Mouse (Mus musculus) T-helper 17 cell (primary cell): ENCODE results near the gene Hipk4.

Experiments used
- in situ Hi-C, 2 experiments: fragments of 300-600 bp; cut with MboI, MseI; formaldehyde crosslinking; loops; 1 replicate in 1 of 2; 2 replicates in 1 of 2; pipeline ENCODE4 v1.15.1; 2025; ENCODE audit warnings: high pct_unique_total_duplicates in 2 of 2

Gene Hipk4

GRCm38 (mm10) chr7:27522967-27523366 lies at the start of gene Hipk4:
Hipk4 (plus strand) TSS chr7:27523267.
- in situ Hi-C loops: loop anchor here in 1 of 2 experiments (10.0 kb wide), 1 partner anchor 592 kb away; no protein-coding TSS in a partner anchor

- in situ Hi-C loops: no loop called here
Observed at GRCm38 (mm10) chr7:27473835-27474489, 49.1 kb upstream of the Hipk4 start.

- in situ Hi-C loops: no loop called here
Observed at GRCm38 (mm10) chr7:27474490-27474954, 48.5 kb upstream of the Hipk4 start.

- in situ Hi-C loops: loop anchor here in 1 of 2 experiments (5.0 kb wide), 1 partner anchor 892 kb away; no protein-coding TSS in a partner anchor
Observed at GRCm38 (mm10) chr7:27475596-27475995, 47.5 kb upstream of the Hipk4 start.

GRCm38 (mm10) chr7:27476098-27476635 lies 46.9 kb upstream of the Hipk4 start:
- in situ Hi-C loops: loop anchor here in 1 of 2 experiments (5.0 kb wide), 1 partner anchor 891 kb away; no protein-coding TSS in a partner anchor

- in situ Hi-C loops: loop anchor here in 1 of 2 experiments (5.0 kb wide), 1 partner anchor 889 kb away; no protein-coding TSS in a partner anchor
Observed at GRCm38 (mm10) chr7:27478561-27478960, 44.5 kb upstream of the Hipk4 start.

- in situ Hi-C loops: loop anchor here in 1 of 2 experiments (5.0 kb wide), 1 partner anchor 888 kb away; no protein-coding TSS in a partner anchor
Observed at GRCm38 (mm10) chr7:27479750-27480149, 43.3 kb upstream of the Hipk4 start.

- in situ Hi-C loops: no loop called here
Observed at GRCm38 (mm10) chr7:27480506-27480905, 42.6 kb upstream of the Hipk4 start.

- in situ Hi-C loops: no loop called here
Observed at GRCm38 (mm10) chr7:27480927-27481626, 42.0 kb upstream of the Hipk4 start.

- in situ Hi-C loops: no loop called here
Observed at GRCm38 (mm10) chr7:27481627-27481969, 41.5 kb upstream of the Hipk4 start.

GRCm38 (mm10) chr7:27483860-27484259 lies 39.2 kb upstream of the Hipk4 start:
- in situ Hi-C loops: no loop called here

- in situ Hi-C loops: loop anchor here in 1 of 2 experiments (5.0 kb wide), 1 partner anchor 39 kb away; the partner anchor contains the start of genes Blvrb and Sptbn4
Observed at GRCm38 (mm10) chr7:27486102-27486769, 36.8 kb upstream of the Hipk4 start.

- in situ Hi-C loops: loop anchor here in 1 of 2 experiments (5.0 kb wide), 1 partner anchor 40 kb away; the partner anchor contains the start of genes Blvrb and Sptbn4
Observed at GRCm38 (mm10) chr7:27486770-27487697, 36.0 kb upstream of the Hipk4 start, which contains the start of gene Sertad1. Sertad1 (plus strand) TSS chr7:27486910.

- in situ Hi-C loops: loop anchor here in 1 of 2 experiments (5.0 kb wide), 1 partner anchor 41 kb away; the partner anchor contains the start of genes Blvrb and Sptbn4
Observed at GRCm38 (mm10) chr7:27487740-27488268, 35.3 kb upstream of the Hipk4 start.

GRCm38 (mm10) chr7:27489270-27489869 lies 33.7 kb upstream of the Hipk4 start:
- in situ Hi-C loops: loop anchor here in 1 of 2 experiments (5.0 kb wide), 1 partner anchor 42 kb away; the partner anchor contains the start of genes Blvrb and Sptbn4

GRCm38 (mm10) chr7:27490227-27490542 lies 32.9 kb upstream of the Hipk4 start:
- in situ Hi-C loops: no loop called here

- in situ Hi-C loops: no loop called here
Observed at GRCm38 (mm10) chr7:27490543-27491329, 32.3 kb upstream of the Hipk4 start.

- in situ Hi-C loops: no loop called here
Observed at GRCm38 (mm10) chr7:27491856-27492255, 31.2 kb upstream of the Hipk4 start.

- in situ Hi-C loops: no loop called here
Observed at GRCm38 (mm10) chr7:27493022-27493421, 30.0 kb upstream of the Hipk4 start.
